Mouse (Mus musculus): ENCODE measurements around the gene Ndfip2. TPM values are rescaled to one million over a fixed set of nuclear protein-coding genes. Genes with fewer than 3 reads are reported as not detected.

Ndfip2 gene
- polyA plus RNA-seq, 2 experiments, result 12.9 to 19.1 TPM

DNA sequence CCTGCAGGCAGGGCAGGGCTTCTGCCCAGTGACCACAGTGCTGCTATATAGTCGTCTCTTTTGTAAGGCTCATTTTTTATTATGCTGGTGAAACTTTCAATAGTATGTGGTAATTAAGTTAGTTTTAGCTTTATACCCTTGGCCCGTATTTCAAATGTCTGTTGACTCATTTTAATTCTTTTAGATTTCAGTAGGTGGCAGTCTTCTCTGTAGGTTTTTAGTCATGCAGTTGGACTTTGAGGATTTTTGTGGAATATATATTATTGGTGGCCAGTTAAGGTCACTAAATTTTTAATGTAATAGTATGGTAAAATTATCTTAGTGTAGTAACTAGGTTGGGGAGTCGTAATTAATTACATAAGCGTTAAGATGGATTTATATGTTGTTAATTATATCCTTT lies 44.3 kb downstream of the Ndfip2 start:
- no peak overlapping the region for H3K9ac ChIP-seq (replicated peaks)
- H3K27ac ChIP-seq, result no peak overlapping the region
- no peaks in the 10 kb centered on the region for H3K36me3 ChIP-seq (replicated peaks; ENCODE audit: control insufficient read depth, insufficient read depth, low read depth)
- WGBS (ENCODE audit: insufficient replicate concordance), result 66% methylated on average over 4 of the region's 4 CpGs
- TF ChIP-seq EP300 (IDR thresholded peaks at IDR 0.05; ENCODE audit: low read depth), result no peak
- no peak overlapping the region for H3K4me3 ChIP-seq (ENCODE audit: insufficient read depth in 1 of 2, low read depth in 2 of 2, low read length in 2 of 2)
- ATAC-seq (ENCODE audit: insufficient read depth) (no peak), DNase-seq (ENCODE audit: low read depth in 3 of 3, low spot score in 3 of 3) (no peak)
- no peaks in the 10 kb centered on the region for H3K27me3 ChIP-seq (ENCODE audit: control insufficient read depth, insufficient read depth, low read length)
- H3K4me1 ChIP-seq (replicated peaks; ENCODE audit: control insufficient read depth in 2 of 2, insufficient read depth in 2 of 2, low read length in 1 of 2), result no peaks in the 10 kb centered on the region; a peak in 1 of 4 replicates
- no peaks in the 10 kb centered on the region for H3K9me3 ChIP-seq (ENCODE audit: control insufficient read depth, low read length)
- no peak overlapping the region for H3K4me2 ChIP-seq (ENCODE audit: low read depth)

DNA sequence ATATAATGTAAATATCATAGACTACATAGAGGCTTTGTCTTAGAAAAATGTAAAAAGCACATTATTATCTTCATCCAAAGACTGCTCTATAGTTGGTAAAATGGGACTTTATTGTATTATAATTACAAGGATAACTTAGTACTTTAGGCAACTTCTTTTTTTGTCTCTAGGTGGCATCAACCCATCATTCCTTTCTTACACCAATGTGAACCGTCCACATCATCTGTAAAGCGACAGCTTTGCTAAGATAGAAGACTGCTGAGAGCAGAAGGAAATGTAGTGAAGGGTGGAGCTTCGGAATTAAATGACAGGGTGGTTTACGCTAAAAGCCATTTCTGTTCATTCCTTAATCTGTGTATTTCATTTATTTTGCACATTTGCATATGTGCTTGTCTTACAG lies 49.3 kb downstream of the Ndfip2 start:
- Histone ChIP-seq H3K9me3 (ENCODE audit: control insufficient read depth, low read length) (no peaks in the 10 kb centered on the region), H3K9ac (replicated peaks) (no peak overlapping the region), H3K27me3 (ENCODE audit: control insufficient read depth, insufficient read depth, low read length) (no peaks in the 10 kb centered on the region), H3K4me3 (ENCODE audit: insufficient read depth in 1 of 2, low read depth in 2 of 2, low read length in 2 of 2) (no peak overlapping the region), H3K36me3 (replicated peaks; ENCODE audit: control insufficient read depth, insufficient read depth, low read depth) (no peaks in the 10 kb centered on the region), H3K27ac (no peak overlapping the region), H3K4me2 (ENCODE audit: low read depth) (no peak overlapping the region), H3K4me1 (replicated peaks; ENCODE audit: control insufficient read depth in 2 of 2, insufficient read depth in 2 of 2, low read length in 1 of 2) (no peaks in the 10 kb centered on the region)
- ATAC-seq (ENCODE audit: insufficient read depth) (no peak), DNase-seq (ENCODE audit: low read depth in 3 of 3, low spot score in 3 of 3) (no peak)
- 64% methylated on average over 4 of the region's 4 CpGs for WGBS (ENCODE audit: insufficient replicate concordance)
- TF ChIP-seq CTCF (IDR thresholded peaks at IDR 0.05; ENCODE audit: low read depth), result no peak
- no peak for TF ChIP-seq EP300 (IDR thresholded peaks at IDR 0.05; ENCODE audit: low read depth)

DNA sequence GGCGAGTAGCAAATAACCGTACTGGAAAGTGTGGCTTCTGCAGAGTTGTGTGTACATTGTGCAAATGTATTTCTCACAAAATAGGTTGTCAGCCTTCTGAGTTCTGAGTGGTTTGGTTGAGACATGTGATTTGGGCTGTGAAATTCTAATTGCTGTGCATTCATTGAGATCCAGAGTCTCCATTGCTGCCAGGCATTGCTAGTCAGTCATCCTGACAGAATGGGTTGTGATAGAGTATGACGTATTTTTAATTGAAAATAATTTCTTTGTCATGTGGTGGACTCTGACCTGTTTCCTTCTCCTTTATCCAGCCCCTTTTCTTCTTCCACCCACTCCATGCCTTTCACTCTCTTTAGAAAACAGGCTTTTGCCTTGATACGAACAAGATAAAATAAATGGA lies 54.0 kb downstream of the Ndfip2 start:
- Histone ChIP-seq H3K36me3 (replicated peaks; ENCODE audit: control insufficient read depth, insufficient read depth, low read depth) (no peaks in the 10 kb centered on the region), H3K4me3 (ENCODE audit: insufficient read depth in 1 of 2, low read depth in 2 of 2, low read length in 2 of 2) (no peak overlapping the region), H3K4me1 (replicated peaks; ENCODE audit: control insufficient read depth in 2 of 2, insufficient read depth in 2 of 2, low read length in 1 of 2) (no peaks in the 10 kb centered on the region), H3K9ac (replicated peaks) (no peak overlapping the region), H3K27me3 (ENCODE audit: control insufficient read depth, insufficient read depth, low read length) (no peaks in the 10 kb centered on the region), H3K9me3 (ENCODE audit: control insufficient read depth, low read length) (no peaks in the 10 kb centered on the region), H3K4me2 (ENCODE audit: low read depth) (no peak overlapping the region), H3K27ac (no peak overlapping the region)
- 67% methylated on average over 4 of the region's 4 CpGs for WGBS (ENCODE audit: insufficient replicate concordance)
- DNase-seq (ENCODE audit: low read depth in 3 of 3, low spot score in 3 of 3), result no peak
- ATAC-seq (ENCODE audit: insufficient read depth), result no peak
- TF ChIP-seq CTCF (IDR thresholded peaks at IDR 0.05; ENCODE audit: low read depth) (no peak), EP300 (IDR thresholded peaks at IDR 0.05; ENCODE audit: low read depth) (no peak)

DNA sequence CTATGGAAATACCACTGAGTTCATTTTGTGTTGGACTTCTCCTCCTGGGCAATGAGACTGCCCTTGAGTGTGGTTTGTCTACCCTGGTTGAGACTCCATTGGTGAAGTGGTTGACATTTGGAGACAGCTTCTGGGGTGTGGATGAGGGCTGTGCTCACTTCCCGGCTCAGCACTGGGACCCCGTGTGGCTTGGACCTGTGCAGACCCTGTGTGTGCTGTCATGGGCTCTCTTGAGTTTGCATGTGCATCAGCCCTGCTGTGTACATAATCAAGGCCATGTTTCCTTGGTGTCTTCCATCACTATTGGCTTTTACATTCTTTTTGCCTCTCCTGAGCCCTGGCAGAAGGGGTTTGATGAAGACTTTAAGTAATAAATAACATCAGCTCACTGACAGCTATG lies 54.6 kb downstream of the Ndfip2 start:
- Histone ChIP-seq H3K27me3 (ENCODE audit: control insufficient read depth, insufficient read depth, low read length) (no peaks in the 10 kb centered on the region), H3K9me3 (ENCODE audit: control insufficient read depth, low read length) (no peaks in the 10 kb centered on the region), H3K27ac (no peak overlapping the region), H3K4me1 (replicated peaks; ENCODE audit: control insufficient read depth in 2 of 2, insufficient read depth in 2 of 2, low read length in 1 of 2) (no peaks in the 10 kb centered on the region), H3K4me3 (ENCODE audit: insufficient read depth in 1 of 2, low read depth in 2 of 2, low read length in 2 of 2) (no peak overlapping the region), H3K36me3 (replicated peaks; ENCODE audit: control insufficient read depth, insufficient read depth, low read depth) (no peaks in the 10 kb centered on the region), H3K4me2 (ENCODE audit: low read depth) (no peak overlapping the region), H3K9ac (replicated peaks) (no peak overlapping the region)
- DNase-seq (ENCODE audit: low read depth in 3 of 3, low spot score in 3 of 3) (no peak), ATAC-seq (ENCODE audit: insufficient read depth) (no peak)
- TF ChIP-seq EP300 (IDR thresholded peaks at IDR 0.05; ENCODE audit: low read depth) (no peak), CTCF (IDR thresholded peaks at IDR 0.05; ENCODE audit: low read depth) (no peak)
- WGBS (ENCODE audit: insufficient replicate concordance), result 70% methylated on average over 2 of the region's 2 CpGs

DNA sequence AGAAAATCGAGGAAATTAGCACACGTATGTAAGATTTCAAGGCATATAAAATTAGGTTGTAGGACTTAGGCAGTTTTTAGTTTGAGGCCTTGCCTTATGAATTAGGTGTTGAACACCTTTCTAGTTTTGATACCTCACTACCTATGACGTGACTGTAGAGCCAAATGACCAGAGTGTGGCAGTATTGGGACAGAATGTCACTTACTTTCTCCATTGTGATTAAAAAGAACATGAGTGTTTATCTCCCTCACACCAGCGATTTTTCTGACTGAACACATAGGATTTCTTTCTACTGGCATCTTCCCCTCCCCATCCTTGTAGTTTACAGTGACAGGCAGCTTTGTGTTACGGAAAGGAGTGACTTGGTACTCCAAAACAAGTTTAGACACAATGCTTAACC lies 55.5 kb downstream of the Ndfip2 start:
- Histone ChIP-seq H3K9me3 (ENCODE audit: control insufficient read depth, low read length) (no peaks in the 10 kb centered on the region), H3K27me3 (ENCODE audit: control insufficient read depth, insufficient read depth, low read length) (no peaks in the 10 kb centered on the region), H3K9ac (replicated peaks) (no peak overlapping the region), H3K27ac (no peak overlapping the region), H3K4me3 (ENCODE audit: insufficient read depth in 1 of 2, low read depth in 2 of 2, low read length in 2 of 2) (no peak overlapping the region), H3K36me3 (replicated peaks; ENCODE audit: control insufficient read depth, insufficient read depth, low read depth) (no peaks in the 10 kb centered on the region), H3K4me2 (ENCODE audit: low read depth) (no peak overlapping the region), H3K4me1 (replicated peaks; ENCODE audit: control insufficient read depth in 2 of 2, insufficient read depth in 2 of 2, low read length in 1 of 2) (no peaks in the 10 kb centered on the region)
- DNase-seq (ENCODE audit: low read depth in 3 of 3, low spot score in 3 of 3), result no peak
- TF ChIP-seq EP300 (IDR thresholded peaks at IDR 0.05; ENCODE audit: low read depth) (no peak), CTCF (IDR thresholded peaks at IDR 0.05; ENCODE audit: low read depth) (no peak)
- WGBS (ENCODE audit: insufficient replicate concordance), result 46% methylated on average over 5 of the region's 5 CpGs
- no peak for ATAC-seq (ENCODE audit: insufficient read depth)

Data from liver, embryonic 14.5 days (tissue).